Mouse (Mus musculus): Measurements from ENCODE around the gene Vmn2r3.
"Not testable (repeated sequence)": the region's sequence is repeated elsewhere in the genome, so short reads cannot be mapped to it uniquely, and the experiment has no call there.

The Vmn2r3 gene

DNA sequence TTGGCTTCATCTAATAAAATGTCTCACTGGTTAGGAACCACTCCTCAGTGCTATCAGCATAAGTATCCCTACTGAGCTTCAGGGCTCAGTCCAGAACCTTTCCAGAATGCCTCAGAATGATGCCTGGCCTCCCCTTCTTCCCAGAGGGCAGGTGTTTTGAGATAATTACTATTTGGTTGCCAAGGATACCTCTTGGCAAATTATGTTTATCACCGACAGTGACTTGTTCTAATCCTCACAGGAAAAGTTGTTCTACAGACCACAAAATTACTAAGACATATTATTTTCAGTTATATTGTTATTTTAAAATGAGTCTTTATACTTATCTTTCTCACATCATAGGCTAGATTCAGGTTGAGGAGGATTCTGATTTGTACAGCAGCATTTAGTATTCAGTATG lies at the start of gene Vmn2r3:
TSS of gene Vmn2r3 (minus strand) at position 101 of the 400 bp plus-strand sequence.
- DNase-seq = no peak

DNA sequence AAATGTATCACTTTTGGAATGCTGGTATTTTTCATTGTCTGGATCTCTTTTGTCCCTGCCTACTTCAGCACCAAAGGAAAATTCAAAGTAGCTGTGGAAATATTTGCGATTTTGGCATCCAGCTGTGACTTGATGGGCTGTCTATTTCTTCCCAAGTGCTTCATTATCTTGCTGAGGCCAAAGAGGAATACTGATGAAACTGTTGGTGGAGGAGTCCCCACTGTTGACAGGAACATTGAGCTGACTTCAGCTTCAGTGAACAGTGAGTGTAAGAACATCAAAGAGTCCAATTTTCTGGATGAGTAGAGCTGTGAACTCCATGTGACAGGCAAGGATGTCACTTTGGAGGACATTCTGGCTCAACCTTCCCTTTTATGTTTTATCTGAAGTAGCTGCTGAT lies 43.0 kb upstream of the Vmn2r3 start:
- DNase-seq = no peak

DNA sequence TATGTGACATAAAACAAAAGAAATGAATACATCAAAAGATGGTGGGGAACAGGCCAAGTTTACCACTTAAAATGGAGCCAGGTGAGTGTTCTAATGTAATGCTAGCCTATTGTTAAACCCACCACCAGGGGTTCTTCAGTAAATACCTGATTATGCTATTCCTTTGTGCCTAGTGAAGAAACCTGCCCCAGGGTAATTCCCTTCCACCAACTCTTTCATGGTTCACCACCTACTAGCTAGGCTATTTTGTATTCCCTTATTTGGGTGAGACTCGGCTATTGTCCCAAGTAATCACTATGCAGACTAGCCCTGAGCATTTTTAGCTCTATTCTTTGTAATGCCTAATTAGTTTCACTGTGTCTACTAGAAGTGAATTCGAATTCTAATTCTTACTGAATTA lies 32.3 kb upstream of the Vmn2r3 start:
- no peak for DNase-seq

DNA sequence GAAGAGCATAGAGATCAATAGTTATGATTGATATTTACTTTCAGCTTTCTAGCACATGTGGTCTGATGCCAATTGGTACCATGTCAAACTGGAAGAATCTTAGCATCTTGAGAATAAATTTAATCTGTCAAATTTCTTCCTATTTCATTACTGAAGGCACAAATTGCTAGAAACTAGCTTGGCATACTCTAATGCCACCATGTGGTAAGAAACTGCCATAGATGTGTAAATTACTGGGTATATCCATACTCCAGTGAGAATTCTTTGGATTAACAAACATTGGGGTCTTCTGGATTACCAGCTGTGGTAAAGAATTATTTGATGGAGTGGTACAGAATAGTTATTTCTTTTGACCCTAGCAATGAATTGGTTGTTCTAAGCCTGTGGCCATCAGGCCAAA lies 17.3 kb upstream of the Vmn2r3 start:
- no peak for DNase-seq

DNA sequence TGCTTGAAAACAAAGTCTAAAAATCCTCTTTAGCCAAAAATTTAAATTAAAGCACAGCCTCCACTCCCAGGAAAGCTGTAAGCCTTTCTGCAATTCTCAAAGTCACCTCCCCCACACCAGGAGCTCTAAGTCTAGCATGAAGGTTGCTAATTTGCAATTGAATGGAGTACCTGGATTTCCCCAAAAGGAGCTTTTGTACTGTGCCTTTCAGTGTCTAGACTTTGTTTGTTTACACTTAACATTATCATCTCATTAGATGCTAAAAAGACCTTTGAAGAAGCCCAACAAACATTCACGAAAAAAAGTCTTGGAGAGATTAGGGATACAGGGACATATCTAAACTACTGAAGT lies 23.8 kb downstream of the Vmn2r3 start:
- DNase-seq = no peak

DNA sequence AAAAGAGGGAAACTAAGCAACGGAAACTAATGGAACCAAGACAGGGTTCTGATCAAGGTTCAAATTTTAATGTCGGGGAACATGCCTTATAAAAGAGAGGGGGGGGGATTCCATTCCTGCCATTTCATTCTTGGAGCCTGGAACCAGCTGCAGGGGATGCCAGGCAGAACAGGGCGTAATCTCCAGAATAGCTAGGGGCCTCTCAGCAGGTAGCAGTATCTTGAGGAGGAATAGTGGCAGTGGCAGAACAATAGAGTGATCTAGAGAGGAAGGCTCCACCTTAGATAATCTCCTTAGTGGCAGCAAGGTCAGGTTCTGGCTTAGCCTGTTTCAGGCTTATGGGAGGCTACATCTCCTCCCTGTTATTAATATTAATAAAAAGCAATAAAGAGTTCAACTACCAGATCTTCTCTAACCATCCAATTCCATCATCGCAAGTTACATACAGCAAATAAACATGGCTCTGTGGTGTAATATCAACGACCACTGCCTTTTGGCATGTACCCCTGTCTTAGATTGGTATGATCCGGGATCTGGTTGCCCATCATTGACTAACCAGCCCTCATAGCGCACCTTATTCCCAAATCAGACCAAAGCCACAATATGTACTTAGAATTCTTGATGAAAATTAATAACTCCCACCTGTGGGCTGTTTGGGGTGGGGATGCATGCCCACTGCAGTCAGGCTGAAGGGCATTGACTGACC lies 24.3 kb downstream of the Vmn2r3 start:
- DNase-seq = not testable (repeated sequence)

DNA sequence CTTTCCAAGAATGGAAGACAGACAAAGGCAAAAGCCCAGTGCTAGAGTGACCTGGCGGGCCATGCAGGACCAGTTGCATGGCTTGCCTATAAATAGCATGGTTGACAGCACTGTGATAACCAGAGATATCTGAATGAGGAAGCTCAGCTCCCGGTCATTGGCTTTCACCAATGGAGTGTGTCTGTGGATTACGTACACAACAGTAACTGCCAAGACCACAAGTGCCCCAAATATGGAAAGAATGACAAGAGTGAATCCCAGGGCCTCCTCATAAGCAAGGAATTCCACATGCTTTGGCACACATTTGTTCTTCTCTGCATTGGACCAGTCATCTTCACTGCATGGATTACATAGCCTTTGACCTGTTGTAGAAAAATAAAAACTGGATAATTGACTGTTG lies 29.9 kb downstream of the Vmn2r3 start:
- DNase-seq = no peak

DNA sequence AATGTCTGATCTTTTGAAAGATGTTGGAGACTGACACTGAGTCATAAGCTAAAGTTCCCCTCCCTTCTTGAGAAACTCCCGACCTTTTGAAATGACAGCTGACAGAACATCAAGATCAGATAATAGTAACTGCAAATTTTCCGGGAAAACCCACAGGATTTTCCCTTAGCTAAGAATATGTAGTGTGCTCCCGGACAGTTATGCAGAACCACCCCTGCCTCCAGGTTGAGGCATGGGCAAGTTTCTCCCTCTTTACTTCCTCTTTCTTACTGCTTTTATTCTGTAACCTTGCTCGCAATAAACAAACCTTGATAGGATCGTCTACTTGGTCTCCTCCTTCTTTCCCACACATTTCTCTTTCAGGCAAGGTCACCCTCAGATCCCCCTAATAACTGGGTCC lies 37.9 kb downstream of the Vmn2r3 start:
- DNase-seq = no peak

DNA sequence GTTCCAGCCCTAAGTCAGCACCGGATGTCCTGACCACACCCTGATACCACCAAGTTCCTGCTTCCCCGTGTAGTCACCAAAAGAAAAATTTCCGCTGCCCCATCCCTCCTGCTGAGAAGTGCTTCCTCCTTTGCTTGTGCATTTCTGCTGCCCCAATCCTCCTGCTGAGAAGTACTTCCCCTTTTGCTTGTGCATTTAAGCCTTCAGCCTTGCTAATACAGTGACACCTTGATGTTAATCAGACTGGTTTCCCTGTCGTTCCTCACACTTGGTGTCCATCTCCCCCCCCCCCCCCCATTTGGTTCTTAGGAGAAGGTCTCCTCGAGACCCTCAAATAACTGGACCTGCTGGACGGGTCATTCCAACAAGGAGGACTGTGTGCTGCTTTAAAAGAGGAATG lies 39.0 kb downstream of the Vmn2r3 start:
- not testable (repeated sequence) for DNase-seq

DNA sequence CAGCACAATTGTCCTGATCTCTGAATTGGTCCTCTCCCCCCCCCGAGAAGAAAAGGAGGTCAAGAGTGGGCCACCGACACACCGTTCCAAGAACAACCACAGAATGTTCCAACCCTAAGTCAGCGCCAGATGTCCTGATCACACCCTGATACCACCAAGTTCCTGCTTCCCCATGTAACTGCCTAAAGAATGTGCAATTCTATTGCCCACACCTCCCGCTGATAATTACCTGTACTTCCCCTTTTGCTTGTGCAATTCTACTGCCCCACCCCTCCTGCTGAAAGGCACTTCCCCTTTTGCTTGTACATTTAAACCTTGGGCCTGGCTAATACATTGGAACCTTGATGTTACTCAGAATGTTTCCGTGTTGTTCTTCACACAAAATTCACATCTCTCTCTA lies 54.0 kb downstream of the Vmn2r3 start:
- DNase-seq = not testable (repeated sequence)

DNA sequence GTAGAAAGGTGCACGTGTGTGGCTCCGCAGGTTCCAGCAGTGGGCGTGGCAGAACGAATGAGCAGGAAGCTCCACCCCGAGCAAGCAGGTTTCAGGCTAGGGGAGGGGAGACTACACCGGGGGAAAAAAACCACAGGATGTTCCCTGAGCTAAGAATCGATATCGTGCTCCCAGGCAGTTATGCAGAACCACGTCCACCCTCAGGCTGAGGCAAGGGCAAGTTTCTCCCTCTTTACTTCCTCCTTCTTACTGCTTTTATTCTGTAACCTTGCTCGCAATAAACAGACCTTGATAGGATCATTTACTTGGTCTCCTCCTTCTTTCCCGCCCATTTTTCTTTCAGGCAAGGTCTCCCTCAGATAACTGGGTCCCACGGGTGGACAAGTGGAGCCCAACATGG lies 55.9 kb downstream of the Vmn2r3 start:
- DNase-seq = not testable (repeated sequence)

DNA sequence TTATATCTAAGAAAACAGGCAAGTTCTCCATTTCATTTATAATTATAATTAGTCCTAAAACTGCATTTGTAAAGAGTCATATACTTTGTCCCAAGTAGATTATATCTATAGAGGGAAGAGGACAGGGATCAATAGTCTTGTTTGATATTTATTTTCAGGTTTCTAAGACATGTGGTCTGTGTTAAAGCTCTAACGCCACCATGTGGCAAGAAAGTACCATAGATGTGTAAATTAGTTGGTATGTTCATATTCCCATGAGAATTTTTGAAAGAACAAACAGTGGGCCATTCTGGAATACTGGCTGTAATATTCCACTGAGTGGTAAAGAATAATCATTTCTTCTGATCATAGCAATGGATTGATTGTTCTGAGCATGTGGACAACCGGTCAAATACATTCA lies 62.3 kb downstream of the Vmn2r3 start:
- no peak for DNase-seq

Measured in kidney, adult 8-10 months (tissue).